Mouse (Mus musculus) heart, embryonic 13.5 days (tissue): Measurements from ENCODE around the gene Cdc25b. TPM values are rescaled to one million over a fixed set of nuclear protein-coding genes. Genes with fewer than 3 reads are reported as not detected.

Source experiments
- ATAC-seq: fragments of 200-750 bp; cut with Nextera tagmentation; 2 replicates; pipeline ENCODE4 v1.8.0; 2017; ENCODE audit warnings: moderate TSS enrichment; ENCODE audit not compliant: insufficient number of reproducible peaks, low FRiP score, low TSS enrichment; ENCODE audit errors: extremely low read depth
- H3K27ac ChIP-seq: fragments of 300-500 bp; sonication (generic); replicated peaks from 2 replicates; pipeline ENCODE4 v1.5.1; 2015; ENCODE audit warnings: moderate library complexity, mild to moderate bottlenecking, inconsistent platforms
- H3K27me3 ChIP-seq: fragments of 300-500 bp; sonication (generic); replicated peaks from 2 replicates; pipeline ENCODE4 v1.6.1; 2015; ENCODE audit warnings: mild to moderate bottlenecking, inconsistent platforms
- H3K36me3 ChIP-seq: fragments of 300-500 bp; sonication (generic); 2 replicates; pipeline ENCODE4 v1.6.1; 2015; ENCODE audit warnings: mild to moderate bottlenecking, inconsistent platforms
- H3K4me1 ChIP-seq: fragments of 300-500 bp; sonication (generic); 2 replicates; pipeline ENCODE4 v1.6.1; 2015; ENCODE audit warnings: inconsistent platforms
- H3K4me2 ChIP-seq: fragments of 300-500 bp; sonication (generic); 2 replicates; pipeline ENCODE4 v1.6.1; 2015; ENCODE audit warnings: inconsistent platforms, mild to moderate bottlenecking, moderate library complexity
- H3K4me3 ChIP-seq: fragments of 300-500 bp; sonication (generic); 2 replicates; pipeline ENCODE4 v1.5.1; 2015; ENCODE audit warnings: moderate library complexity, mild to moderate bottlenecking, inconsistent platforms
- H3K9ac ChIP-seq: fragments of 300-500 bp; sonication (generic); 2 replicates; pipeline ENCODE4 v1.6.1; 2015; ENCODE audit warnings: inconsistent platforms, mild to moderate bottlenecking, moderate library complexity
- H3K9me3 ChIP-seq: fragments of 300-500 bp; sonication (generic); 2 replicates; pipeline ENCODE4 v1.6.1; 2016; ENCODE audit warnings: inconsistent platforms
- WGBS: fragments of 180-500 bp; shearing (Covaris S2); methylation state at CpG from one replicate; pipeline ENCODE4 v1.1.7; 2015; ENCODE audit warnings: mixed read lengths; 5-methylcytosine and 5-hydroxymethylcytosine counted together
- polyA plus RNA-seq: library from polyadenylated mRNA; unstranded; fragments of >200 nt; fragmentation: Nextera tagmentation; extraction: Ambion mirVana; gene quantifications from 2 replicates; pipeline ENCODE4 v1.2.1, GENCODE M21; 2015

The Cdc25b gene
- polyA plus RNA-seq, 1 experiment from 2014 or later, result 36.6 TPM

GRCm38 (mm10) chr2:131160671-131161111 is 26.1 kb upstream of the Cdc25b start:
- Histone ChIP-seq H3K27ac (peak overlapping the region; percentile 92), H3K36me3 (peaks cover under 1% of the 10 kb centered on the region; the same call in 1 of the 2 replicates), H3K27me3 (no peaks in the 10 kb centered on the region), H3K4me2 (peak overlapping the region; percentile 85), H3K4me3 (peak overlapping the region; percentile 82), H3K9me3 (peaks cover 9% of the 10 kb centered on the region; the same call in 1 of the 2 replicates), H3K9ac (peak overlapping the region; percentile 84), H3K4me1 (peaks cover 44% of the 10 kb centered on the region)
- 1% methylated on average over 17 of the region's 17 CpGs for WGBS
- 0 out of 2 replicates have a peak, but pooled peaks have one; percentile 2 for ATAC-seq

- ATAC-seq, result no peak
- peaks cover 9% of the 10 kb centered on the region; the same call in 1 of the 2 replicates for H3K9me3 ChIP-seq
- WGBS, result 63% methylated on average over 7 of the region's 7 CpGs
- no peak overlapping the region for H3K4me2 ChIP-seq
- no peak overlapping the region for H3K27ac ChIP-seq
- H3K4me3 ChIP-seq, result no peak overlapping the region
- H3K9ac ChIP-seq, result no peak overlapping the region
- no peaks in the 10 kb centered on the region for H3K36me3 ChIP-seq
- peaks cover 14% of the 10 kb centered on the region for H3K4me1 ChIP-seq
- H3K27me3 ChIP-seq, result peaks cover 2% of the 10 kb centered on the region; the same call in 1 of the 2 replicates
Measured at GRCm38 (mm10) chr2:131163924-131164323, 22.8 kb upstream of the Cdc25b start.

GRCm38 (mm10) chr2:131166172-131166571 is 20.6 kb upstream of the Cdc25b start:
- Histone ChIP-seq H3K9me3 (peaks cover 9% of the 10 kb centered on the region; the same call in 1 of the 2 replicates), H3K4me3 (no peak overlapping the region), H3K4me1 (peaks cover 7% of the 10 kb centered on the region), H3K4me2 (no peak overlapping the region), H3K27me3 (peaks cover 24% of the 10 kb centered on the region), H3K27ac (no peak overlapping the region), H3K9ac (no peak overlapping the region), H3K36me3 (no peaks in the 10 kb centered on the region)
- ATAC-seq, result no peak
- 83% methylated on average over 2 of the region's 2 CpGs for WGBS

GRCm38 (mm10) chr2:131167984-131168383 is 18.8 kb upstream of the Cdc25b start:
- no peak for ATAC-seq
- no peak overlapping the region for H3K9ac ChIP-seq
- H3K9me3 ChIP-seq, result peaks cover 9% of the 10 kb centered on the region; the same call in 1 of the 2 replicates
- no peak overlapping the region for H3K4me3 ChIP-seq
- peaks cover 14% of the 10 kb centered on the region for H3K4me1 ChIP-seq
- no peak overlapping the region for H3K27ac ChIP-seq
- 75% methylated on average over 6 of the region's 6 CpGs for WGBS
- H3K27me3 ChIP-seq, result peaks cover 42% of the 10 kb centered on the region
- H3K4me2 ChIP-seq, result no peak overlapping the region
- no peaks in the 10 kb centered on the region for H3K36me3 ChIP-seq

- 73% methylated on average over 1 of the region's 1 CpGs for WGBS
- Histone ChIP-seq H3K27me3 (peaks cover 52% of the 10 kb centered on the region), H3K4me3 (no peak overlapping the region), H3K4me1 (peaks cover 14% of the 10 kb centered on the region), H3K9ac (no peak overlapping the region), H3K36me3 (no peaks in the 10 kb centered on the region), H3K9me3 (peaks cover 9% of the 10 kb centered on the region; the same call in 1 of the 2 replicates), H3K27ac (no peak overlapping the region), H3K4me2 (no peak overlapping the region)
- no peak for ATAC-seq
Measured at GRCm38 (mm10) chr2:131168914-131169313, 17.8 kb upstream of the Cdc25b start.

GRCm38 (mm10) chr2:131170936-131171335 is 15.8 kb upstream of the Cdc25b start:
- Histone ChIP-seq H3K9ac (peak overlapping the region; percentile 69; the same call in 1 of the 2 replicates), H3K4me3 (peak overlapping the region; percentile 40), H3K27ac (no peak overlapping the region), H3K27me3 (peaks cover 56% of the 10 kb centered on the region), H3K4me1 (peaks cover 29% of the 10 kb centered on the region), H3K9me3 (no peaks in the 10 kb centered on the region), H3K4me2 (peak overlapping the region; percentile 65), H3K36me3 (peaks cover 3% of the 10 kb centered on the region)
- ATAC-seq, result no peak
- WGBS, result 13% methylated on average over 9 of the region's 9 CpGs

GRCm38 (mm10) chr2:131171401-131172104 is 15.2 kb upstream of the Cdc25b start:
- peaks cover 56% of the 10 kb centered on the region for H3K27me3 ChIP-seq
- H3K27ac ChIP-seq, result no peak overlapping the region
- ATAC-seq, result no peak
- peaks cover 35% of the 10 kb centered on the region for H3K4me1 ChIP-seq
- no peaks in the 10 kb centered on the region for H3K9me3 ChIP-seq
- peak overlapping the region; percentile 40 for H3K4me3 ChIP-seq
- peaks cover 9% of the 10 kb centered on the region for H3K36me3 ChIP-seq
- peak overlapping the region; percentile 65 for H3K4me2 ChIP-seq
- H3K9ac ChIP-seq, result peak overlapping the region; percentile 69
- WGBS, result 3% methylated on average over 43 of the region's 43 CpGs

- 32% methylated on average over 9 of the region's 9 CpGs for WGBS
- H3K9me3 ChIP-seq, result no peaks in the 10 kb centered on the region
- no peak overlapping the region for H3K27ac ChIP-seq
- H3K9ac ChIP-seq, result no peak overlapping the region
- H3K4me3 ChIP-seq, result no peak overlapping the region
- ATAC-seq, result no peak
- H3K36me3 ChIP-seq, result peaks cover 14% of the 10 kb centered on the region
- H3K4me1 ChIP-seq, result peaks cover 43% of the 10 kb centered on the region
- no peak overlapping the region for H3K4me2 ChIP-seq
- peaks cover 56% of the 10 kb centered on the region for H3K27me3 ChIP-seq
Measured at GRCm38 (mm10) chr2:131172322-131172721, 14.4 kb upstream of the Cdc25b start.

GRCm38 (mm10) chr2:131174700-131175099 is 12.0 kb upstream of the Cdc25b start:
- H3K4me1 ChIP-seq, result peaks cover 63% of the 10 kb centered on the region
- no peaks in the 10 kb centered on the region for H3K9me3 ChIP-seq
- H3K4me2 ChIP-seq, result peak overlapping the region; percentile 82
- 5% methylated on average over 11 of the region's 11 CpGs for WGBS
- H3K27me3 ChIP-seq, result peaks cover 47% of the 10 kb centered on the region
- peak overlapping the region; percentile 51 for H3K4me3 ChIP-seq
- no peak for ATAC-seq
- no peak overlapping the region for H3K27ac ChIP-seq
- H3K9ac ChIP-seq, result peak overlapping the region; percentile 68
- H3K36me3 ChIP-seq, result peaks cover 23% of the 10 kb centered on the region

GRCm38 (mm10) chr2:131175286-131175944 is 11.3 kb upstream of the Cdc25b start:
- no peak overlapping the region for H3K4me2 ChIP-seq
- peaks cover 23% of the 10 kb centered on the region for H3K36me3 ChIP-seq
- H3K9me3 ChIP-seq, result no peaks in the 10 kb centered on the region
- no peak overlapping the region for H3K9ac ChIP-seq
- 72% methylated on average over 3 of the region's 3 CpGs for WGBS
- no peak overlapping the region for H3K4me3 ChIP-seq
- peaks cover 63% of the 10 kb centered on the region for H3K4me1 ChIP-seq
- H3K27me3 ChIP-seq, result peaks cover 40% of the 10 kb centered on the region
- no peak for ATAC-seq
- H3K27ac ChIP-seq, result no peak overlapping the region

GRCm38 (mm10) chr2:131175945-131176309 is 10.8 kb upstream of the Cdc25b start:
- H3K36me3 ChIP-seq, result peaks cover 23% of the 10 kb centered on the region
- no peak overlapping the region for H3K4me3 ChIP-seq
- no peak for ATAC-seq
- 0 out of 2 replicates have a peak overlapping the region, but pooled peaks have one; percentile 98 for H3K9ac ChIP-seq
- 92% methylated on average over 1 of the region's 1 CpGs for WGBS
- H3K9me3 ChIP-seq, result no peaks in the 10 kb centered on the region
- 0 out of 2 replicates have a peak overlapping the region, but pooled peaks have one; percentile 4 for H3K27ac ChIP-seq
- peaks cover 35% of the 10 kb centered on the region for H3K27me3 ChIP-seq
- no peak overlapping the region for H3K4me2 ChIP-seq
- peaks cover 60% of the 10 kb centered on the region for H3K4me1 ChIP-seq
